ENCODE assay signal across 9 mouse cellular contexts in the genomic region with DNA sequence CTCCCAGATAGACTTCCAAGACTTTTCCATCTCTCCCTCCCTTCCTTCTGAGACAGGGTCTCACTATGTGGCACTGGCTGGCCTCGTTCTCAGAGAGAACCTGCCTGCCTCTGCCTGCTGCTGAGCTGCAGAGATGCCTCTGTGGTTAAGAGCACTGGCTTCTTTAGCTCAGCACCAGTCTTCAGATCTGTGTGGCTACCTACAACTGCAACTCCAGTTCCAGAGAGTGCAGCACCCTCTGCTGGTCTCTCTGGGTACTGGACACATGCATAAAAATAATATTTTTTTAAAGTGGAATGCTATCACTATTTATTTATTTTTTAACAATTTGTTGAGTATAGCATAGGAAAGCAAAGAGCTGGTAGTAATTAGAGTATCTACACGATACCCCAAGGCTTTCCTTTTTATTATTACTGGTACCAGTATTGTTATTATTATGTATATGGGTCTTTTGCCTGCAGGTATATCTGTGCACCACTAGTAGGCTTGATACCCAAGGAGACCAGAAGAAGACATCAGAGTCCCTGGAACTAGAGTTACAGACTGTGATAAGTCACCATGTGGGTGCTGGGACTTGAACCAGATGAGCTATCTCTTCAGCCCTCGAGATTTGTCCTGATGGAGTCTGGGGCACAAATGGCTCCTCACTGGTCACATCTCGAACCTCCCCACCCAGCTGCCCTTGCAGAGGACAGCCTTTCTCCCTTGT. TPM values are rescaled to one million over a fixed set of nuclear protein-coding genes. Genes with fewer than 3 reads are reported as not detected.
DNase-seq lines count a peak whose midpoint lies in the region; ATAC-seq and TF ChIP-seq lines count a peak whose summit lies in the region.
"Had no signal": no experiment of that assay in that cellular context is flagged by ENCODE, and none has a peak within 500 bp of the region (broad histone marks: within the 10 kb centered on the region; RNA-seq: fewer than 3 reads in every experiment).

No protein-coding gene starts in this region.

- H3K4me2 ChIP-seq in midbrain, postnatal 0 days (ENCODE audit: low read depth, low read length, poor library complexity, severe bottlenecking): no peak overlapping the region

- no peak overlapping the region for H3K27ac ChIP-seq in midbrain, postnatal 0 days (ENCODE audit: low read depth, low read length)

- H3K36me3 ChIP-seq in midbrain, postnatal 0 days (ENCODE audit: insufficient read depth, low read length): no peaks in the 10 kb centered on the region

- H3K9ac ChIP-seq in midbrain, postnatal 0 days (replicated peaks; ENCODE audit: low read length, poor library complexity, severe bottlenecking): no peak overlapping the region

- no peaks in the 10 kb centered on the region for H3K9me3 ChIP-seq in midbrain, postnatal 0 days (ENCODE audit: low read length)

- ATAC-seq in frontal cortex, adult (ENCODE audit: low TSS enrichment): peak; percentile 57
- no peak for ATAC-seq in midbrain, postnatal 0 days (ENCODE audit: low FRiP score)

- H3K4me3 ChIP-seq in midbrain, postnatal 0 days (ENCODE audit: low read depth, low read length): no peak overlapping the region

- H3K4me1 ChIP-seq in midbrain, postnatal 0 days (ENCODE audit: insufficient read depth, low read length): no peaks in the 10 kb centered on the region

- H3K27me3 ChIP-seq in midbrain, postnatal 0 days (ENCODE audit: insufficient read depth, low read length): no peaks in the 10 kb centered on the region

- TF ChIP-seq CTCF in midbrain, postnatal 0 days (IDR thresholded peaks at IDR 0.05): peak; percentile 65

- 76% methylated on average over 4 of the region's 4 CpGs for WGBS in midbrain, postnatal 0 days

- DNase-seq in frontal cortex, postnatal 14 days (ENCODE audit: low spot score in 2 of 2): no peak
- DNase-seq in right cerebral cortex, adult 2 months (ENCODE audit: low spot score in 2 of 2): peak; percentile 49
- no peak for DNase-seq in right cerebral cortex, postnatal 36 days (ENCODE audit: low spot score in 2 of 2)
- DNase-seq in adrenal gland, postnatal 25 days: peak; percentile 73
- DNase-seq in induced T-regulatory cell, adult 2 months (ENCODE audit: low read depth): peak; percentile 87
- no peak for DNase-seq in midbrain, postnatal 0 days (ENCODE audit: low spot score)
- DNase-seq in ovary, postnatal 14 days (ENCODE audit: low spot score): no peak

RNA-seq across cellular contexts. Expression of a gene that starts 13.0 kb away (rescaled TPM):
- 84.4 and 88.0 TPM in 2 replicates for total RNA-seq in adrenal gland, postnatal 25 days (2021)
- total RNA-seq in midbrain, postnatal 0 days (2014; rRNA removed): 38.7 and 45.6 TPM in 2 replicates
- polyA plus RNA-seq in midbrain, postnatal 0 days (2015; fragmentation: Nextera tagmentation; extraction: Ambion mirVana): 22.2 and 26.1 TPM in 2 replicates

RNA-seq across cellular contexts. Expression of a gene that starts 43.1 kb away (rescaled TPM):
- total RNA-seq in adrenal gland, postnatal 25 days (2021): 637 and 688 TPM in 2 replicates
- total RNA-seq in midbrain, postnatal 0 days (2014; rRNA removed): 0.49 TPM in 1 of 2 replicates, not detected in the other
- polyA plus RNA-seq in midbrain, postnatal 0 days (2015; fragmentation: Nextera tagmentation; extraction: Ambion mirVana): 0.40 and 0.49 TPM in 2 replicates
- total RNA-seq: layer of hippocampus, postnatal 10 days had no signal

RNA-seq across cellular contexts. Expression of a gene that starts 55.3 kb away (rescaled TPM):
- total RNA-seq in adrenal gland, postnatal 25 days (2021): 716 and 732 TPM in 2 replicates
- total RNA-seq in midbrain, postnatal 0 days (2014; rRNA removed): 31.5 and 36.4 TPM in 2 replicates
- 961 and 994 TPM in 2 replicates for polyA plus RNA-seq in midbrain, postnatal 0 days (2015; fragmentation: Nextera tagmentation; extraction: Ambion mirVana)

Comparison
In these comparisons a context has a peak if more than half of its experiments do, and no peak if none do; other contexts are left out.
1. DNase-seq: peak in right cerebral cortex, adult 2 months (2 of 2), adrenal gland, postnatal 25 days (single experiment) and induced T-regulatory cell, adult 2 months (single experiment); none in frontal cortex, postnatal 14 days (0 of 2), right cerebral cortex, postnatal 36 days (0 of 2), midbrain, postnatal 0 days (single experiment) and ovary, postnatal 14 days (single experiment).
2. RNA of a gene that starts 43.1 kb away (total RNA-seq): 637 to 688 TPM in adrenal gland, postnatal 25 days; 0.49 TPM in midbrain, postnatal 0 days; every median in the first group is over 100 times any median in the second.
3. RNA of a gene that starts 55.3 kb away (total RNA-seq): 716 to 732 TPM in adrenal gland, postnatal 25 days; 31.5 to 36.4 TPM in midbrain, postnatal 0 days; every median in the first group is over 10 times any median in the second.